Mouse (Mus musculus): ENCODE results near the gene Bdh1. TPM values are rescaled to one million over a fixed set of nuclear protein-coding genes. Genes with fewer than 3 reads are reported as not detected.
A peak's percentile ranks its signal among the peaks of the same experiment; 100 is the strongest.

The Bdh1 gene
- polyA plus RNA-seq, 1 experiment from 2014 or later = 71.5 TPM

GRCm38 (mm10) chr16:31501751-31502365, 79.8 kb downstream of the Bdh1 start:
- WGBS (ENCODE audit: insufficient replicate concordance) = 65% methylated on average over 14 of the region's 14 CpGs
- Histone ChIP-seq H3K4me2 (no peak overlapping the region), H3K27ac (replicated peaks) (no peak overlapping the region), H3K4me1 (replicated peaks) (peaks cover 5% of the 10 kb centered on the region), H3K36me3 (replicated peaks) (no peaks in the 10 kb centered on the region), H3K4me3 (replicated peaks) (no peak overlapping the region), H3K9ac (no peak overlapping the region), H3K27me3 (no peaks in the 10 kb centered on the region; the same call in 1 of the 2 replicates), H3K9me3 (replicated peaks) (no peaks in the 10 kb centered on the region)
- ATAC-seq (ENCODE audit: insufficient read depth) = no peak

- H3K27ac ChIP-seq (replicated peaks) = no peak overlapping the region
- peak; percentile 11; the same call in 1 of the 2 replicates for ATAC-seq (ENCODE audit: insufficient read depth)
- peaks cover 33% of the 10 kb centered on the region for H3K4me1 ChIP-seq (replicated peaks)
- H3K4me2 ChIP-seq = peak overlapping the region; percentile 48
- H3K36me3 ChIP-seq (replicated peaks) = no peaks in the 10 kb centered on the region
- WGBS (ENCODE audit: insufficient replicate concordance) = 26% methylated on average over 10 of the region's 10 CpGs
- H3K9me3 ChIP-seq (replicated peaks) = no peaks in the 10 kb centered on the region
- no peak overlapping the region; the same call in 1 of the 2 replicates for H3K4me3 ChIP-seq (replicated peaks)
- no peak overlapping the region for H3K9ac ChIP-seq
- H3K27me3 ChIP-seq = peaks cover 3% of the 10 kb centered on the region; the same call in 1 of the 2 replicates
These were observed 84.8 kb downstream of the Bdh1 start for GRCm38 (mm10) chr16:31506665-31507456.

GRCm38 (mm10) chr16:31507457-31507755, 85.3 kb downstream of the Bdh1 start:
- no peak overlapping the region for H3K9ac ChIP-seq
- no peaks in the 10 kb centered on the region for H3K36me3 ChIP-seq (replicated peaks)
- peak overlapping the region; percentile 48 for H3K4me2 ChIP-seq
- peaks cover 33% of the 10 kb centered on the region for H3K4me1 ChIP-seq (replicated peaks)
- peak; percentile 56 for ATAC-seq (ENCODE audit: insufficient read depth)
- WGBS (ENCODE audit: insufficient replicate concordance) = 24% methylated on average over 6 of the region's 6 CpGs
- peaks cover 3% of the 10 kb centered on the region; the same call in 1 of the 2 replicates for H3K27me3 ChIP-seq
- no peak overlapping the region for H3K27ac ChIP-seq (replicated peaks)
- no peak overlapping the region; the same call in 1 of the 2 replicates for H3K4me3 ChIP-seq (replicated peaks)
- no peaks in the 10 kb centered on the region for H3K9me3 ChIP-seq (replicated peaks)

GRCm38 (mm10) chr16:31507794-31508526, 85.9 kb downstream of the Bdh1 start:
- peak; percentile 64 for ATAC-seq (ENCODE audit: insufficient read depth)
- Histone ChIP-seq H3K9me3 (replicated peaks) (no peaks in the 10 kb centered on the region), H3K9ac (no peak overlapping the region), H3K36me3 (replicated peaks) (no peaks in the 10 kb centered on the region), H3K4me1 (replicated peaks) (peaks cover 33% of the 10 kb centered on the region), H3K4me3 (replicated peaks) (no peak overlapping the region), H3K27me3 (peaks cover 3% of the 10 kb centered on the region; the same call in 1 of the 2 replicates), H3K4me2 (peak overlapping the region; percentile 48), H3K27ac (replicated peaks) (no peak overlapping the region)
- 28% methylated on average over 14 of the region's 14 CpGs for WGBS (ENCODE audit: insufficient replicate concordance)

Other genes with a start within 250 kb of the Bdh1 start
- 5.8 and 6.2 TPM in 2 replicates for gene Acap2, start 221.0 kb upstream of the Bdh1 start, polyA plus RNA-seq (2015; fragmentation: Nextera tagmentation; extraction: Ambion mirVana)
- 31.2 and 33.1 TPM in 2 replicates for gene Ppp1r2, start 147.0 kb upstream of the Bdh1 start, polyA plus RNA-seq (2015; fragmentation: Nextera tagmentation; extraction: Ambion mirVana)
- gene Apod, start 107.5 kb upstream of the Bdh1 start, polyA plus RNA-seq (2015; fragmentation: Nextera tagmentation; extraction: Ambion mirVana) = not detected in 2 replicates
- 6.6 and 7.6 TPM in 2 replicates for gene Dlg1, start 241.2 kb downstream of the Bdh1 start, polyA plus RNA-seq (2015; fragmentation: Nextera tagmentation; extraction: Ambion mirVana)